In the genomic region with DNA sequence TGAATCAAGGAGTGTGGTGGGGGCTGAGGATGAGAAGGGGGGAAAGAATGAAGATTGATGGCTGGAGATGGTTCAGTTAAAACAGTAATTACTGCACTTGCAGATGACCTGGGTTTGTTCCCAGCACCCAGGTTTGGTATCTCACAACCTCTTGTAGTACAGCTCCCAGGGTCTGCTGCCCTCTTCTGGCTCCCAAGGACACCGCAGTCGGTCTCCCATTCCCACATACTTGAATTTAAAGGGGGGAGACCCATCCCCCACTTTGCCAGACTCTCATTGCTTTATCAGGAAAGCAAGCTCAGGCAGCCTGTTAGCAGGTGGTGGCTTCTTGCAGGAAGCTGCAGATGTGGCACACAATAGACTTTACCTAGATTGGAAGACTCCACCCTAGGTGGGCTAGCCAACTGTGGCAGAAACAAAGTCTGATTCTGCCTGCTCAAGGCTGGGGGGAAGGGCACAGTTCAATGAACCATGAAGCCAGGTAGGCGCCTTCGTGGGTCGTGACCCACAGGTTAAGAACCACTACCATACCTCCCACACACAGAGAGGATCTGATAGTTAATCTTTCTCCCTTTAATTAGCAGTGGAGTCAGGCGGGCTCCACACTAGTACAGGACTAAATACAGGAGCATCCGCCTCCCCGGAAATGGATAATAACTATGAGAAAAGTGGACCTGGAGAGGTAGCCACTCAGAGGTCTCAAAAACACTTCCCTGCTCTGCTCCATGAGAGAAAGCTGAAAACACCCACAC, we compare ENCODE assay signal across 8 mouse cellular contexts. TPM values are rescaled to one million over a fixed set of nuclear protein-coding genes. Genes with fewer than 3 reads are reported as not detected.
A peak's percentile ranks its signal among the peaks of the same experiment; 100 is the strongest.
DNase-seq lines count a peak whose midpoint lies in the region; ATAC-seq lines count a peak whose summit lies in the region.

No protein-coding gene starts in this region.

- H3K4me1 ChIP-seq in brown adipose tissue, adult 24 weeks (ENCODE audit: control insufficient read depth, insufficient read depth, insufficient read length, low read length) = peaks cover 5% of the 10 kb centered on the region; the same call in 1 of the 2 replicates
- peaks cover 18% of the 10 kb centered on the region for H3K4me1 ChIP-seq in forebrain, embryonic 13.5 days
- H3K4me1 ChIP-seq in hindbrain, embryonic 13.5 days (replicated peaks) = peaks cover 19% of the 10 kb centered on the region

- H3K27me3 ChIP-seq in forebrain, embryonic 13.5 days = no peaks in the 10 kb centered on the region
- no peaks in the 10 kb centered on the region for H3K27me3 ChIP-seq in hindbrain, embryonic 13.5 days
- H3K27me3 ChIP-seq in splenic B cell, adult 2 months (ENCODE audit: control insufficient read depth, insufficient read depth, low read length, poor library complexity, severe bottlenecking) = no peaks in the 10 kb centered on the region

- peak overlapping the region; percentile 99; the same call in 1 of the 2 replicates for H3K9ac ChIP-seq in forebrain, embryonic 13.5 days
- 0 out of 2 replicates have a peak overlapping the region, but pooled peaks have one; percentile 99 for H3K9ac ChIP-seq in hindbrain, embryonic 13.5 days

- peak; percentile 54 for DNase-seq in adrenal gland, adult 2 months
- DNase-seq in adrenal gland, adult 8-10 months = no peak
- peak; percentile 49 to 76 for DNase-seq in left cerebral cortex, postnatal 10 days (ENCODE audit: extremely low spot score in 1 of 2, low spot score in 2 of 2)
- DNase-seq in splenic B cell, adult 2 months (ENCODE audit: low read depth, low spot score) = peak; percentile 24

- no peaks in the 10 kb centered on the region for H3K9me3 ChIP-seq in forebrain, embryonic 13.5 days (replicated peaks)
- H3K9me3 ChIP-seq in hindbrain, embryonic 13.5 days = no peaks in the 10 kb centered on the region

- peak overlapping the region; percentile 75 for H3K4me3 ChIP-seq in brown adipose tissue, adult 24 weeks (ENCODE audit: insufficient read depth, low read depth, low read length)
- peak overlapping the region; percentile 97 for H3K4me3 ChIP-seq in forebrain, embryonic 13.5 days
- peak overlapping the region; percentile 99 for H3K4me3 ChIP-seq in hindbrain, embryonic 13.5 days
- H3K4me3 ChIP-seq in macrophage (ENCODE audit: inconsistent target) = peak overlapping the region; percentile 87

- H3K36me3 ChIP-seq in forebrain, embryonic 13.5 days (ENCODE audit: poor library complexity, severe bottlenecking) = peaks cover 29% of the 10 kb centered on the region
- peaks cover 25% of the 10 kb centered on the region for H3K36me3 ChIP-seq in hindbrain, embryonic 13.5 days
- peaks cover 18% of the 10 kb centered on the region for H3K36me3 ChIP-seq in macrophage (ENCODE audit: inconsistent target)
- H3K36me3 ChIP-seq in splenic B cell, adult 2 months (ENCODE audit: control insufficient read depth, insufficient read depth, low read length, poor library complexity, severe bottlenecking) = no peaks in the 10 kb centered on the region; the same call in 1 of the 2 replicates

- peaks cover 41% of the 10 kb centered on the region for H3K79me2 ChIP-seq in macrophage (ENCODE audit: inconsistent target)

- intact Hi-C loops in left cerebral cortex, postnatal 10 days (cut with DNase I) = no loop called here

- peak overlapping the region; percentile 35; the same call in 1 of the 2 replicates for H3K27ac ChIP-seq in brown adipose tissue, adult 24 weeks (replicated peaks; ENCODE audit: low read depth, low read length)
- H3K27ac ChIP-seq in forebrain, embryonic 13.5 days = peak overlapping the region; percentile 82; the same call in 1 of the 2 replicates
- peak overlapping the region; percentile 93 for H3K27ac ChIP-seq in hindbrain, embryonic 13.5 days
- no peak overlapping the region for H3K27ac ChIP-seq in macrophage

- ATAC-seq in forebrain, embryonic 13.5 days = peak; percentile 71
- peak; percentile 61 for ATAC-seq in hindbrain, embryonic 13.5 days (ENCODE audit: low FRiP score)

- WGBS in forebrain, embryonic 13.5 days = 36% methylated on average over 8 of the region's 8 CpGs
- 39% methylated on average over 8 of the region's 8 CpGs for WGBS in hindbrain, embryonic 13.5 days
- 69% methylated on average over 8 of the region's 8 CpGs for WGBS in macrophage (ENCODE audit: missing documents)

- H3K4me2 ChIP-seq in forebrain, embryonic 13.5 days = peak overlapping the region; percentile 88
- peak overlapping the region; percentile 90 for H3K4me2 ChIP-seq in hindbrain, embryonic 13.5 days

RNA-seq across cellular contexts. Expression of a gene that starts 0.5 kb away (rescaled TPM):
- total RNA-seq in adrenal gland, adult 2 months (2021) = 100 to 1,000 TPM; 185 to 194 TPM
- 156 and 161 TPM in 2 replicates for polyA plus RNA-seq in adrenal gland, adult 2 months (2012; rRNA removed)
- total RNA-seq in adrenal gland, adult 8-10 months (2022) = 100 to 1,000 TPM; 162 to 193 (median 173) TPM
- 122 and 176 TPM in 2 replicates for polyA plus RNA-seq in brown adipose tissue, adult 24 weeks (2012; ENCODE audit: insufficient read depth, insufficient read length, missing spikeins)
- polyA plus RNA-seq in forebrain, embryonic 13.5 days (2015; fragmentation: Nextera tagmentation; extraction: Ambion mirVana) = 262 and 276 TPM in 2 replicates
- 239 and 245 TPM in 2 replicates for polyA plus RNA-seq in hindbrain, embryonic 13.5 days (2015; fragmentation: Nextera tagmentation; extraction: Ambion mirVana)
- 100 to 1,000 TPM; 137 to 152 TPM for total RNA-seq in left cerebral cortex, postnatal 10 days (2021)
- total RNA-seq in macrophage (2018; cell fraction: chromatin; rRNA removed) = 10 to 100 TPM; 10.8 to 38.6 (median 24.2) TPM
- total RNA-seq in macrophage (2018; cell fraction: cytosol; rRNA removed) = 10 to 100 TPM; 48.2 to 68.8 (median 56.5) TPM
- total RNA-seq in macrophage (2018; cell fraction: nucleus; rRNA removed) = 10 to 100 TPM; 11.3 to 48.6 (median 29.6) TPM
- 57.4 to 59.9 TPM (median 57.6 TPM) in 3 replicates for polyA plus RNA-seq in macrophage (2018)

RNA-seq across cellular contexts. Expression of a gene that starts 9.0 kb away (rescaled TPM):
- total RNA-seq in adrenal gland, adult 2 months (2021) = 10 to 100 TPM; 35.4 to 61.7 TPM
- 62.5 and 69.5 TPM in 2 replicates for polyA plus RNA-seq in adrenal gland, adult 2 months (2012; rRNA removed)
- total RNA-seq in adrenal gland, adult 8-10 months (2022) = 10 to 100 TPM; 55.4 to 77.4 (median 62.0) TPM
- polyA plus RNA-seq in brown adipose tissue, adult 24 weeks (2012; ENCODE audit: insufficient read depth, insufficient read length, missing spikeins) = 3.7 and 6.7 TPM in 2 replicates
- polyA plus RNA-seq in forebrain, embryonic 13.5 days (2015; fragmentation: Nextera tagmentation; extraction: Ambion mirVana) = 52.1 and 53.5 TPM in 2 replicates
- 76.2 and 77.7 TPM in 2 replicates for polyA plus RNA-seq in hindbrain, embryonic 13.5 days (2015; fragmentation: Nextera tagmentation; extraction: Ambion mirVana)
- total RNA-seq in left cerebral cortex, postnatal 10 days (2021) = 10 to 100 TPM; 37.0 to 39.9 TPM
- total RNA-seq in macrophage (2018; cell fraction: chromatin; rRNA removed) = 10 to 100 TPM in 24 of 26 experiments, 1 to 10 TPM in 2; 8.9 to 85.6 (median 27.5) TPM
- total RNA-seq in macrophage (2018; cell fraction: cytosol; rRNA removed) = 10 to 100 TPM in 24 of 26 experiments, 1 to 10 TPM in 2; 8.9 to 26.4 (median 16.8) TPM
- total RNA-seq in macrophage (2018; cell fraction: nucleus; rRNA removed) = 10 to 100 TPM; 17.8 to 75.2 (median 34.1) TPM
- 9.2 to 23.9 TPM (median 19.0 TPM) in 3 replicates for polyA plus RNA-seq in macrophage (2018)

RNA-seq across cellular contexts. Expression of a gene that starts 24.1 kb away (rescaled TPM):
- 10 to 100 TPM; 57.9 to 59.3 TPM for total RNA-seq in adrenal gland, adult 2 months (2021)
- polyA plus RNA-seq in adrenal gland, adult 2 months (2012; rRNA removed) = 3.2 and 3.3 TPM in 2 replicates
- 10 to 100 TPM; 45.5 to 56.7 (median 51.8) TPM for total RNA-seq in adrenal gland, adult 8-10 months (2022)
- 16.0 and 18.0 TPM in 2 replicates for polyA plus RNA-seq in brown adipose tissue, adult 24 weeks (2012; ENCODE audit: insufficient read depth, insufficient read length, missing spikeins)
- 59.6 and 66.2 TPM in 2 replicates for polyA plus RNA-seq in forebrain, embryonic 13.5 days (2015; fragmentation: Nextera tagmentation; extraction: Ambion mirVana)
- 53.0 and 53.1 TPM in 2 replicates for polyA plus RNA-seq in hindbrain, embryonic 13.5 days (2015; fragmentation: Nextera tagmentation; extraction: Ambion mirVana)
- total RNA-seq in left cerebral cortex, postnatal 10 days (2021) = 10 to 100 TPM; 32.1 to 34.8 TPM
- total RNA-seq in macrophage (2018; cell fraction: chromatin; rRNA removed) = 1 to 10 TPM in 23 of 26 experiments, under 1 TPM in 3; 0.77 to 5.8 (median 2.2) TPM
- 10 to 100 TPM in 15 of 26 experiments, 1 to 10 TPM in 11; 5.9 to 16.8 (median 11.2) TPM for total RNA-seq in macrophage (2018; cell fraction: cytosol; rRNA removed)
- total RNA-seq in macrophage (2018; cell fraction: nucleus; rRNA removed) = 10 to 100 TPM in 1 of 26 experiments, 1 to 10 TPM in 25; 1.6 to 11.1 (median 3.7) TPM
- 17.0 to 43.5 TPM (median 34.3 TPM) in 3 replicates for polyA plus RNA-seq in macrophage (2018)

RNA-seq across cellular contexts. Expression of a gene that starts 24.2 kb away (rescaled TPM):
- total RNA-seq in adrenal gland, adult 2 months (2021) = 100 to 1,000 TPM; 275 to 281 TPM
- 169 TPM in 2 replicates for polyA plus RNA-seq in adrenal gland, adult 2 months (2012; rRNA removed)
- 100 to 1,000 TPM; 214 to 224 (median 218) TPM for total RNA-seq in adrenal gland, adult 8-10 months (2022)
- 305 and 329 TPM in 2 replicates for polyA plus RNA-seq in brown adipose tissue, adult 24 weeks (2012; ENCODE audit: insufficient read depth, insufficient read length, missing spikeins)
- 204 and 209 TPM in 2 replicates for polyA plus RNA-seq in forebrain, embryonic 13.5 days (2015; fragmentation: Nextera tagmentation; extraction: Ambion mirVana)
- polyA plus RNA-seq in hindbrain, embryonic 13.5 days (2015; fragmentation: Nextera tagmentation; extraction: Ambion mirVana) = 232 and 248 TPM in 2 replicates
- 100 to 1,000 TPM; 156 to 168 TPM for total RNA-seq in left cerebral cortex, postnatal 10 days (2021)
- 10 to 100 TPM in 1 of 26 experiments, 1 to 10 TPM in 20, not detected in 5; 1.9 to 17.1 (median 3.0) TPM for total RNA-seq in macrophage (2018; cell fraction: chromatin; rRNA removed)
- 100 to 1,000 TPM in 7 of 26 experiments, 10 to 100 TPM in 19; 55.4 to 128 (median 83.2) TPM for total RNA-seq in macrophage (2018; cell fraction: cytosol; rRNA removed)
- 10 to 100 TPM in 25 of 26 experiments, 1 to 10 TPM in 1; 9.8 to 27.3 (median 13.8) TPM for total RNA-seq in macrophage (2018; cell fraction: nucleus; rRNA removed)
- 73.7 to 134 TPM (median 97.0 TPM) in 3 replicates for polyA plus RNA-seq in macrophage (2018)

RNA-seq across cellular contexts. Expression of a gene that starts 45.4 kb away (rescaled TPM):
- 100 to 1,000 TPM in 1 of 2 experiments, 10 to 100 TPM in 1; 73.6 to 190 TPM for total RNA-seq in adrenal gland, adult 2 months (2021)
- 60.3 and 70.6 TPM in 2 replicates for polyA plus RNA-seq in adrenal gland, adult 2 months (2012; rRNA removed)
- total RNA-seq in adrenal gland, adult 8-10 months (2022) = 100 to 1,000 TPM in 2 of 4 experiments, 10 to 100 TPM in 2; 79.4 to 163 (median 115) TPM
- polyA plus RNA-seq in brown adipose tissue, adult 24 weeks (2012; ENCODE audit: insufficient read depth, insufficient read length, missing spikeins) = 44.2 and 48.8 TPM in 2 replicates
- 57.2 and 60.3 TPM in 2 replicates for polyA plus RNA-seq in forebrain, embryonic 13.5 days (2015; fragmentation: Nextera tagmentation; extraction: Ambion mirVana)
- 132 and 135 TPM in 2 replicates for polyA plus RNA-seq in hindbrain, embryonic 13.5 days (2015; fragmentation: Nextera tagmentation; extraction: Ambion mirVana)
- 100 to 1,000 TPM; 325 to 333 TPM for total RNA-seq in left cerebral cortex, postnatal 10 days (2021)
- total RNA-seq in macrophage (2018; cell fraction: chromatin; rRNA removed) = 10 to 100 TPM in 12 of 26 experiments, 1 to 10 TPM in 14; 1.6 to 18.7 (median 9.4) TPM
- 10 to 100 TPM; 15.6 to 46.1 (median 29.9) TPM for total RNA-seq in macrophage (2018; cell fraction: cytosol; rRNA removed)
- 10 to 100 TPM in 14 of 26 experiments, 1 to 10 TPM in 12; 5.7 to 24.7 (median 10.8) TPM for total RNA-seq in macrophage (2018; cell fraction: nucleus; rRNA removed)
- polyA plus RNA-seq in macrophage (2018) = 24.7 to 63.7 TPM (median 59.0 TPM) in 3 replicates
